Mouse (Mus musculus) heart, embryonic 11.5 days (tissue): ENCODE results near the gene Kcnj16. TPM values are rescaled to one million over a fixed set of nuclear protein-coding genes. Genes with fewer than 3 reads are reported as not detected.

ENCODE experiments used
- polyA plus RNA-seq: library from polyadenylated mRNA; unstranded; fragments of >200 nt; fragmentation: Nextera tagmentation; extraction: Ambion mirVana; gene quantifications from 2 replicates; pipeline ENCODE4 v1.2.1, GENCODE M21; 2014

Kcnj16 gene
- polyA plus RNA-seq, 1 experiment from 2014 or later: 0.11 TPM

Other genes starting within 250 kb of the Kcnj16 start
- gene Kcnj2, start 98.1 kb downstream of the Kcnj16 start, polyA plus RNA-seq: 1.0 and 2.0 TPM in 2 replicates